16 mouse cellular contexts compared by ENCODE assay signal in the genomic region with DNA sequence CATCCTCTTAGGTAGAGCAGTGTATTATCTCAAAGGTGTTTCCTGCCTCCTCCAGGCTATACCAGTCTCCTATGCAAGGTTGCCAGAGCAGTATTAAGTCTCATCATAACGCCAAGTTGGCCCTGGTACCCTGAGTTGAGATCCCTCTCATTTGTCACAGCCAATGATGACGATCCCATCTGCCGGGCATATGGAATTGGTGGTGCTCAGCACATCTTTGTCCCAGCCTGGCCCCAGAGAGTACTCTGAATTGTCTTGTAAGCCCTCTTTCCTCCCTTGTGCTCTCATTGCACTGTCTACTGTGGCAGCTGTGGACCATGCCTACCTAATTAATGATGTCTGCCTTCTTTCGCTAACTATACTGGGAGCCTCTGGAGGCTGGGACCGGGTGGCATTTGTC.
DNase-seq lines count a peak whose midpoint lies in the region; ATAC-seq lines count a peak whose summit lies in the region.
"Had no signal": no experiment of that assay in that cellular context is flagged by ENCODE, and none has a peak within 500 bp of the region (broad histone marks: within the 10 kb centered on the region; RNA-seq: fewer than 3 reads in every experiment).

No protein-coding gene starts in this region.

- no peak overlapping the region for H3K4me3 ChIP-seq in forebrain, embryonic 12.5 days (replicated peaks)
- no peak overlapping the region for H3K4me3 ChIP-seq in hindbrain, embryonic 13.5 days
- no peak overlapping the region for H3K4me3 ChIP-seq in midbrain, embryonic 16.5 days (ENCODE audit: low read depth, low read length)
- H3K4me3 ChIP-seq: heart, embryonic 15.5 days; limb, embryonic 13.5 days had no signal

- H3K4me1 ChIP-seq in forebrain, embryonic 12.5 days = peaks cover 5% of the 10 kb centered on the region
- H3K4me1 ChIP-seq in hindbrain, embryonic 13.5 days (replicated peaks) = peaks cover 18% of the 10 kb centered on the region
- H3K4me1 ChIP-seq in midbrain, embryonic 16.5 days (ENCODE audit: control insufficient read depth, insufficient read depth, low read length) = peaks cover under 1% of the 10 kb centered on the region; the same call in 1 of the 2 replicates
- H3K4me1 ChIP-seq: heart, embryonic 15.5 days; limb, embryonic 13.5 days had no signal

- peaks cover 94% of the 10 kb centered on the region for H3K36me3 ChIP-seq in forebrain, embryonic 12.5 days (replicated peaks)
- H3K36me3 ChIP-seq in hindbrain, embryonic 13.5 days = peaks cover 85% of the 10 kb centered on the region
- H3K36me3 ChIP-seq in midbrain, embryonic 16.5 days (ENCODE audit: control insufficient read depth, insufficient read depth, low read length) = peaks cover 17% of the 10 kb centered on the region; the same call in 1 of the 2 replicates

- intact Hi-C loops in gastrocnemius, postnatal 14 days (cut with DNase I; ENCODE audit: low total_unique reads) = no loop called here

- peak; percentile 70 for DNase-seq in heart, adult 11 months
- no peak for DNase-seq in heart, adult 18-20 months
- DNase-seq in gastrocnemius, postnatal 14 days = no peak
- DNase-seq in ovary, adult 18-20 months (ENCODE audit: low spot score) = no peak
- DNase-seq: adrenal gland, postnatal 10 days; cerebellum, adult 18-20 months; kidney, adult 18-20 months; kidney, postnatal 36 days; thymus, postnatal 36 days had no signal

- H3K27me3 ChIP-seq in forebrain, embryonic 12.5 days = no peaks in the 10 kb centered on the region
- no peaks in the 10 kb centered on the region for H3K27me3 ChIP-seq in hindbrain, embryonic 13.5 days
- H3K27me3 ChIP-seq in midbrain, embryonic 16.5 days (ENCODE audit: control insufficient read depth, insufficient read depth, low read depth, low read length) = no peaks in the 10 kb centered on the region
- H3K27me3 ChIP-seq: heart, embryonic 15.5 days; limb, embryonic 13.5 days had no signal

- ATAC-seq in forebrain, embryonic 12.5 days (ENCODE audit: low FRiP score) = peak; percentile 39; the same call in 1 of the 2 replicates
- peak; percentile 59 for ATAC-seq in hindbrain, embryonic 13.5 days (ENCODE audit: low FRiP score)
- ATAC-seq in midbrain, embryonic 16.5 days = peak; percentile 53; the same call in 1 of the 2 replicates
- ATAC-seq in megakaryocyte-erythroid progenitor cell, adult 5-6 weeks (replicated peaks; ENCODE audit: low FRiP score, low TSS enrichment, poor library complexity, severe bottlenecking) = no peak

- WGBS in forebrain, embryonic 12.5 days = 75% methylated on average over 5 of the region's 5 CpGs
- 49% methylated on average over 5 of the region's 5 CpGs for WGBS in hindbrain, embryonic 13.5 days
- WGBS in midbrain, embryonic 16.5 days = 62% methylated on average over 5 of the region's 5 CpGs

- H3K9me3 ChIP-seq in forebrain, embryonic 12.5 days = no peaks in the 10 kb centered on the region
- H3K9me3 ChIP-seq in hindbrain, embryonic 13.5 days = no peaks in the 10 kb centered on the region
- no peaks in the 10 kb centered on the region for H3K9me3 ChIP-seq in midbrain, embryonic 16.5 days (replicated peaks; ENCODE audit: control insufficient read depth, low read length, poor library complexity, severe bottlenecking)
- H3K9me3 ChIP-seq: heart, embryonic 15.5 days; limb, embryonic 13.5 days had no signal

- H3K9ac ChIP-seq in forebrain, embryonic 12.5 days = no peak overlapping the region
- H3K9ac ChIP-seq in hindbrain, embryonic 13.5 days = no peak overlapping the region
- H3K9ac ChIP-seq in midbrain, embryonic 16.5 days (ENCODE audit: low read depth, low read length) = no peak overlapping the region
- H3K9ac ChIP-seq: heart, embryonic 15.5 days; limb, embryonic 13.5 days; liver, embryonic 14.5 days had no signal

- H3K4me2 ChIP-seq in forebrain, embryonic 12.5 days = no peak overlapping the region
- no peak overlapping the region for H3K4me2 ChIP-seq in hindbrain, embryonic 13.5 days
- H3K4me2 ChIP-seq in midbrain, embryonic 16.5 days (ENCODE audit: low read length) = no peak overlapping the region
- H3K4me2 ChIP-seq: heart, embryonic 15.5 days; limb, embryonic 13.5 days had no signal

- H3K27ac ChIP-seq in forebrain, embryonic 12.5 days = peak overlapping the region; percentile 51
- H3K27ac ChIP-seq in hindbrain, embryonic 13.5 days = peak overlapping the region; percentile 55
- H3K27ac ChIP-seq in midbrain, embryonic 16.5 days (ENCODE audit: low read length) = no peak overlapping the region
- H3K27ac ChIP-seq: heart, embryonic 15.5 days; limb, embryonic 13.5 days; liver, embryonic 14.5 days had no signal
